Mouse (Mus musculus): ENCODE data around the gene Gm28230. TPM values are rescaled to one million over a fixed set of nuclear protein-coding genes. Genes with fewer than 3 reads are reported as not detected.

The Gm28230 gene
- polyA plus RNA-seq, 1 experiment from 2014 or later: not detected

GRCm38 (mm10) chr2:74695813-74696430, 30.6 kb upstream of the Gm28230 start:
- Histone ChIP-seq H3K4me1 (replicated peaks; ENCODE audit: control insufficient read depth, insufficient read depth, low read length) (peaks cover 3% of the 10 kb centered on the region; the same call in 1 of the 2 replicates), H3K9ac (ENCODE audit: low read length) (no peak overlapping the region), H3K27me3 (ENCODE audit: control insufficient read depth, insufficient read depth, low read length) (peaks cover 100% of the 10 kb centered on the region), H3K36me3 (ENCODE audit: control insufficient read depth, insufficient read depth, low read length) (no peaks in the 10 kb centered on the region), H3K27ac (ENCODE audit: low read depth, low read length) (no peak overlapping the region), H3K9me3 (ENCODE audit: control insufficient read depth, low read length) (no peaks in the 10 kb centered on the region), H3K4me3 (ENCODE audit: low read depth, low read length) (no peak overlapping the region), H3K4me2 (ENCODE audit: low read depth, low read length, severe bottlenecking) (no peak overlapping the region)
- DNase-seq (ENCODE audit: low spot score) (peak; percentile 50), ATAC-seq (replicated peaks; ENCODE audit: low FRiP score) (no peak)
- 3% methylated on average over 7 of the region's 7 CpGs for WGBS

- ATAC-seq (replicated peaks; ENCODE audit: low FRiP score) (no peak), DNase-seq (ENCODE audit: low spot score) (peak; percentile 62)
- Histone ChIP-seq H3K36me3 (ENCODE audit: control insufficient read depth, insufficient read depth, low read length) (no peaks in the 10 kb centered on the region), H3K9ac (ENCODE audit: low read length) (no peak overlapping the region), H3K27me3 (ENCODE audit: control insufficient read depth, insufficient read depth, low read length) (peaks cover 100% of the 10 kb centered on the region), H3K9me3 (ENCODE audit: control insufficient read depth, low read length) (no peaks in the 10 kb centered on the region), H3K4me3 (ENCODE audit: low read depth, low read length) (no peak overlapping the region), H3K4me1 (replicated peaks; ENCODE audit: control insufficient read depth, insufficient read depth, low read length) (peaks cover 3% of the 10 kb centered on the region; the same call in 1 of the 2 replicates), H3K27ac (ENCODE audit: low read depth, low read length) (no peak overlapping the region), H3K4me2 (ENCODE audit: low read depth, low read length, severe bottlenecking) (no peak overlapping the region)
- WGBS: under 1% methylated on average over 34 of the region's 34 CpGs
Measured at GRCm38 (mm10) chr2:74696442-74697335, 29.8 kb upstream of the Gm28230 start.

GRCm38 (mm10) chr2:74697567-74698121, 28.9 kb upstream of the Gm28230 start, which contains the start of gene Hoxd9:
Gene Hoxd9 (plus strand): TSS chr2:74697727.
- Histone ChIP-seq H3K4me2 (ENCODE audit: low read depth, low read length, severe bottlenecking) (peak within 1 kb of the TSS; percentile 55), H3K4me1 (replicated peaks; ENCODE audit: control insufficient read depth, insufficient read depth, low read length) (peaks cover 3% of the 10 kb centered on the region; the same call in 1 of the 2 replicates), H3K4me3 (ENCODE audit: low read depth, low read length) (peak within 1 kb of the TSS; percentile 28), H3K36me3 (ENCODE audit: control insufficient read depth, insufficient read depth, low read length) (no peaks in the 10 kb centered on the region), H3K9ac (ENCODE audit: low read length) (no peak within 1 kb of the TSS), H3K27ac (ENCODE audit: low read depth, low read length) (no peak within 1 kb of the TSS), H3K27me3 (ENCODE audit: control insufficient read depth, insufficient read depth, low read length) (peaks cover 98% of the 10 kb centered on the region), H3K9me3 (ENCODE audit: control insufficient read depth, low read length) (no peaks in the 10 kb centered on the region)
- DNase-seq (ENCODE audit: low spot score) (peak; percentile 81), ATAC-seq (replicated peaks; ENCODE audit: low FRiP score) (peak; percentile 53; the same call in 1 of the 2 replicates)
- under 1% methylated on average over 41 of the region's 43 CpGs for WGBS

- Histone ChIP-seq H3K36me3 (ENCODE audit: control insufficient read depth, insufficient read depth, low read length) (no peaks in the 10 kb centered on the region), H3K9me3 (ENCODE audit: control insufficient read depth, low read length) (no peaks in the 10 kb centered on the region), H3K27ac (ENCODE audit: low read depth, low read length) (no peak overlapping the region), H3K9ac (ENCODE audit: low read length) (no peak overlapping the region), H3K4me3 (ENCODE audit: low read depth, low read length) (peak overlapping the region; percentile 28), H3K4me2 (ENCODE audit: low read depth, low read length, severe bottlenecking) (peak overlapping the region; percentile 55), H3K4me1 (replicated peaks; ENCODE audit: control insufficient read depth, insufficient read depth, low read length) (peaks cover 3% of the 10 kb centered on the region; the same call in 1 of the 2 replicates), H3K27me3 (ENCODE audit: control insufficient read depth, insufficient read depth, low read length) (peaks cover 97% of the 10 kb centered on the region)
- DNase-seq (ENCODE audit: low spot score) (peak; percentile 71), ATAC-seq (replicated peaks; ENCODE audit: low FRiP score) (0 out of 2 replicates have a peak, but pooled peaks have one; percentile 36)
- under 1% methylated on average over 85 of the region's 86 CpGs for WGBS
Measured at GRCm38 (mm10) chr2:74698201-74699052, 28.1 kb upstream of the Gm28230 start.

DNA sequence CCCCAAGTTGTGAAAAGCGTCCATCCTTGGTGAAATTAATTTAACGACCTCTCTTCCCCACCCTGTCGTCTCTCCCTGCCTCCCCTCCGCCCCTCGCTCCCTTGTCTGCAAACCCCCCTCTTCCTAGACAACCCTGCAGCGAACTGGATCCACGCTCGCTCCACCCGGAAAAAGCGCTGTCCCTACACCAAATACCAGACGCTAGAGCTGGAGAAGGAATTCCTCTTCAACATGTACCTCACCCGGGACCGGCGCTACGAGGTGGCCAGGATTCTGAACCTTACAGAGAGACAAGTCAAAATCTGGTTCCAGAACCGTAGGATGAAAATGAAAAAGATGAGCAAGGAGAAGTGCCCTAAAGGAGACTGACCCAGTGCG, 27.5 kb upstream of the Gm28230 start:
- Histone ChIP-seq H3K4me3 (ENCODE audit: low read depth, low read length) (no peak overlapping the region), H3K27me3 (ENCODE audit: control insufficient read depth, insufficient read depth, low read length) (peaks cover 97% of the 10 kb centered on the region), H3K27ac (ENCODE audit: low read depth, low read length) (no peak overlapping the region), H3K9me3 (ENCODE audit: control insufficient read depth, low read length) (no peaks in the 10 kb centered on the region), H3K9ac (ENCODE audit: low read length) (no peak overlapping the region), H3K36me3 (ENCODE audit: control insufficient read depth, insufficient read depth, low read length) (no peaks in the 10 kb centered on the region), H3K4me2 (ENCODE audit: low read depth, low read length, severe bottlenecking) (no peak overlapping the region), H3K4me1 (replicated peaks; ENCODE audit: control insufficient read depth, insufficient read depth, low read length) (peaks cover 3% of the 10 kb centered on the region; the same call in 1 of the 2 replicates)
- under 1% methylated on average over 17 of the region's 17 CpGs for WGBS
- ATAC-seq (replicated peaks; ENCODE audit: low FRiP score): no peak
- DNase-seq (ENCODE audit: low spot score): peak; percentile 60

DNA sequence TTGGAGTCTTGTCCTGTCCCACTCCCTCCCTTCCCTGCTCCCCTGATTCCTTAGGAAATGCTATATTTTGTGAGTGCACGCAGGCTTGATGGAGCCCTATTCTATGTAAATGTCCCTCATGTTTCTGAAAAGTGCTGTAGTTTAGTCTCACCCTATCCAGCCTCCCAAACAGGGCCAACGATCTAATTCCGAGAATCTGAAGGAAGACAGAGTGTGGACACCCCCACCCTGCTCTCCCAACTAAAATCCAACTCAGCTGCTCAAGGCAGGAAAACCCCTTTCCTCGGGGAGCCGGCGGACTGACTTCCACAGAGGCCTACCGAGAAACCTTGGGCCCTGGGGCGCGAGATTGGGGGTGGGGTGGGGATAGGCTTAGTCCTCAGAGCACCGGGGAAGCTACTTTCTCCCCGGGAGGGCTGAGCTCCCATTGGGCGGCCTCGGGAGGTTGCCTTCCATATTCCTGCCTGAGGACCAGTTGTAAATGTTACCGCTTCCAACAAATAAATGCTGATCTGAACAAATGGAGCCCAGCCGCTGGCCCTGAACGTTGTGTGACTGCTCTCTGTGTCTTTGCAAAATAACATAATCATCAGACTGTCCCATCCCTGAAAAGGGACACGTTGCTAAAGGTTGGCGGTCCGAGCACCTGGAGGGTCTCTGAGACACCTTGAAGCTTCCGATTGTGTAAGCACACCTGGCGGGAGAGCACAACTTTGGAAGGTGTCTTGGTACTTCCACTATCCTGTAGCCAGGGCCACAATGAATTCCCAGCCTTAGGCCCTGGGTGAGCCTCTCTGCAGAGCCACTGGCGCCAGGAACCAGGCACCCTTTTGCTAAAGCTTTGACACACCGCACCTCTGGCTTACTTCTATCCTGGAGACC, 26.6 kb upstream of the Gm28230 start:
- no peak for ATAC-seq (replicated peaks; ENCODE audit: low FRiP score)
- DNase-seq (ENCODE audit: low spot score): peak; percentile 58
- no peaks in the 10 kb centered on the region for H3K36me3 ChIP-seq (ENCODE audit: control insufficient read depth, insufficient read depth, low read length)
- 2% methylated on average over 23 of the region's 23 CpGs for WGBS
- H3K9me3 ChIP-seq (ENCODE audit: control insufficient read depth, low read length): no peaks in the 10 kb centered on the region
- H3K4me3 ChIP-seq (ENCODE audit: low read depth, low read length): no peak overlapping the region
- no peak overlapping the region for H3K9ac ChIP-seq (ENCODE audit: low read length)
- no peak overlapping the region for H3K27ac ChIP-seq (ENCODE audit: low read depth, low read length)
- peaks cover 4% of the 10 kb centered on the region for H3K4me1 ChIP-seq (replicated peaks; ENCODE audit: control insufficient read depth, insufficient read depth, low read length)
- no peak overlapping the region for H3K4me2 ChIP-seq (ENCODE audit: low read depth, low read length, severe bottlenecking)
- H3K27me3 ChIP-seq (ENCODE audit: control insufficient read depth, insufficient read depth, low read length): peaks cover 97% of the 10 kb centered on the region

- Histone ChIP-seq H3K36me3 (ENCODE audit: control insufficient read depth, insufficient read depth, low read length) (no peaks in the 10 kb centered on the region), H3K4me3 (ENCODE audit: low read depth, low read length) (no peak overlapping the region), H3K4me1 (replicated peaks; ENCODE audit: control insufficient read depth, insufficient read depth, low read length) (peaks cover 9% of the 10 kb centered on the region), H3K27ac (ENCODE audit: low read depth, low read length) (no peak overlapping the region), H3K4me2 (ENCODE audit: low read depth, low read length, severe bottlenecking) (no peak overlapping the region), H3K9ac (ENCODE audit: low read length) (no peak overlapping the region), H3K27me3 (ENCODE audit: control insufficient read depth, insufficient read depth, low read length) (peaks cover 97% of the 10 kb centered on the region), H3K9me3 (ENCODE audit: control insufficient read depth, low read length) (no peaks in the 10 kb centered on the region)
- WGBS: under 1% methylated on average over 22 of the region's 22 CpGs
- no peak for ATAC-seq (replicated peaks; ENCODE audit: low FRiP score)
- DNase-seq (ENCODE audit: low spot score): peak; percentile 55
Measured at GRCm38 (mm10) chr2:74700546-74701112, 25.9 kb upstream of the Gm28230 start.

Data from forebrain, embryonic 11.5 days (tissue).